Mouse (Mus musculus) lung, postnatal 14 days (tissue): ENCODE results near the gene Gm10401.

Experiments
- DNase-seq: peaks from one replicate; pipeline ENCODE4 v3.0.0; 2021

Gene Gm10401

GRCm38 (mm10) chr5:115098195-115098594 lies at the start of gene Gm10401:
Gene Gm10401, minus strand, starts transcription at chr5:115098295.
- DNase-seq, result no peak

- no peak for DNase-seq
Measured at GRCm38 (mm10) chr5:115147388-115147787, 49.3 kb upstream of the Gm10401 start.

GRCm38 (mm10) chr5:115146747-115147130 lies 48.6 kb upstream of the Gm10401 start:
- DNase-seq, result no peak

- no peak for DNase-seq
Measured at GRCm38 (mm10) chr5:115145976-115146746, 48.1 kb upstream of the Gm10401 start.

- DNase-seq, result no peak
Measured at GRCm38 (mm10) chr5:115145253-115145968, 47.3 kb upstream of the Gm10401 start.

- DNase-seq, result no peak
Measured at GRCm38 (mm10) chr5:115144471-115144870, 46.4 kb upstream of the Gm10401 start.

- DNase-seq, result no peak
Measured at GRCm38 (mm10) chr5:115143552-115143951, 45.5 kb upstream of the Gm10401 start.

- no peak for DNase-seq
Measured at GRCm38 (mm10) chr5:115142166-115142697, 44.1 kb upstream of the Gm10401 start.

GRCm38 (mm10) chr5:115140726-115141125 lies 42.6 kb upstream of the Gm10401 start:
- no peak for DNase-seq

GRCm38 (mm10) chr5:115139124-115139523 lies 41.0 kb upstream of the Gm10401 start:
- no peak for DNase-seq

GRCm38 (mm10) chr5:115134234-115135165 lies 36.4 kb upstream of the Gm10401 start, which contains the start of gene Unc119b:
Gene Unc119b, minus strand, starts transcription at chr5:115134975.
- peak; percentile 90 for DNase-seq

- no peak for DNase-seq
Measured at GRCm38 (mm10) chr5:115133358-115134066, 35.4 kb upstream of the Gm10401 start.

- no peak for DNase-seq
Measured at GRCm38 (mm10) chr5:115132465-115132864, 34.4 kb upstream of the Gm10401 start.

GRCm38 (mm10) chr5:115129328-115129727 lies 31.2 kb upstream of the Gm10401 start:
- no peak for DNase-seq

GRCm38 (mm10) chr5:115127421-115128179 lies 29.5 kb upstream of the Gm10401 start:
- no peak for DNase-seq

GRCm38 (mm10) chr5:115126578-115127312 lies 28.6 kb upstream of the Gm10401 start:
- no peak for DNase-seq

- DNase-seq, result peak; percentile 87
Measured at GRCm38 (mm10) chr5:115125211-115125871, 27.2 kb upstream of the Gm10401 start.

GRCm38 (mm10) chr5:115124690-115125089 lies 26.6 kb upstream of the Gm10401 start:
- no peak for DNase-seq

- DNase-seq, result no peak
Measured at GRCm38 (mm10) chr5:115120978-115121377, 22.9 kb upstream of the Gm10401 start.
